Mouse (Mus musculus) induced T-regulatory cell, adult 2 months (primary cell): ENCODE results near the gene Spryd4.
A peak's percentile ranks its signal among the peaks of the same experiment; 100 is the strongest.
"Not testable (repeated sequence)": the region's sequence is repeated elsewhere in the genome, so short reads cannot be mapped to it uniquely, and the experiment has no call there.

ENCODE experiments used
- DNase-seq: peaks from one replicate; pipeline ENCODE4 v3.0.0-alpha.2; 2012; ENCODE audit warnings: low read depth

Spryd4 gene

GRCm38 (mm10) chr10:128225538-128225937 is 13.9 kb upstream of the Spryd4 start, which contains the start of gene Mip:
TSS of gene Mip (plus strand) at chr10:128225838.
- no peak for DNase-seq

GRCm38 (mm10) chr10:128225064-128225463 is 13.5 kb upstream of the Spryd4 start:
- no peak for DNase-seq

GRCm38 (mm10) chr10:128221533-128222286 is 10.1 kb upstream of the Spryd4 start:
- DNase-seq: peak; percentile 61

- no peak for DNase-seq
These were observed 6.9 kb upstream of the Spryd4 start for GRCm38 (mm10) chr10:128218387-128219117.

- no peak for DNase-seq
These were observed 3.4 kb upstream of the Spryd4 start for GRCm38 (mm10) chr10:128214981-128215380.

- not testable (repeated sequence) for DNase-seq
These were observed 2.5 kb upstream of the Spryd4 start for GRCm38 (mm10) chr10:128214112-128214511.

- DNase-seq: peak; percentile 88
These were observed 1.3 kb upstream of the Spryd4 start for GRCm38 (mm10) chr10:128212871-128213323.

GRCm38 (mm10) chr10:128212148-128212547 is 541 bp upstream of the Spryd4 start:
- DNase-seq: no peak

- peak; percentile 47 for DNase-seq
These were observed 653 bp downstream of the Spryd4 start for GRCm38 (mm10) chr10:128210954-128211353.

GRCm38 (mm10) chr10:128210131-128210530 is 1.5 kb downstream of the Spryd4 start:
- DNase-seq: no peak

GRCm38 (mm10) chr10:128209311-128210009 is 2.1 kb downstream of the Spryd4 start:
- DNase-seq: no peak

GRCm38 (mm10) chr10:128208326-128208725 is 3.3 kb downstream of the Spryd4 start:
- no peak for DNase-seq

- DNase-seq: no peak
These were observed 6.7 kb downstream of the Spryd4 start for GRCm38 (mm10) chr10:128204941-128205340.

- no peak for DNase-seq
These were observed 9.8 kb downstream of the Spryd4 start for GRCm38 (mm10) chr10:128201856-128202255.

GRCm38 (mm10) chr10:128194551-128195461 is 16.8 kb downstream of the Spryd4 start:
- peak; percentile 69 for DNase-seq

GRCm38 (mm10) chr10:128194024-128194550 is 17.5 kb downstream of the Spryd4 start, which contains the start of gene Gls2:
TSS of gene Gls2 (plus strand) at chr10:128194457.
- peak; percentile 94 for DNase-seq

GRCm38 (mm10) chr10:128193113-128193512 is 18.5 kb downstream of the Spryd4 start:
- DNase-seq: no peak

- not testable (repeated sequence) for DNase-seq
These were observed 19.4 kb downstream of the Spryd4 start for GRCm38 (mm10) chr10:128192030-128192766.

GRCm38 (mm10) chr10:128191472-128191871 is 20.1 kb downstream of the Spryd4 start:
- no peak for DNase-seq

- DNase-seq: peak; percentile 90
These were observed 23.2 kb downstream of the Spryd4 start for GRCm38 (mm10) chr10:128188242-128188877.
